Mouse (Mus musculus): Measurements from ENCODE around the gene Usp22. TPM values are rescaled to one million over a fixed set of nuclear protein-coding genes. Genes with fewer than 3 reads are reported as not detected.
"Not testable (repeated sequence)": the region's sequence is repeated elsewhere in the genome, so short reads cannot be mapped to it uniquely, and the experiment has no call there.

The Usp22 gene
- polyA plus RNA-seq, 1 experiment from 2014 or later = 51.3 TPM

DNA sequence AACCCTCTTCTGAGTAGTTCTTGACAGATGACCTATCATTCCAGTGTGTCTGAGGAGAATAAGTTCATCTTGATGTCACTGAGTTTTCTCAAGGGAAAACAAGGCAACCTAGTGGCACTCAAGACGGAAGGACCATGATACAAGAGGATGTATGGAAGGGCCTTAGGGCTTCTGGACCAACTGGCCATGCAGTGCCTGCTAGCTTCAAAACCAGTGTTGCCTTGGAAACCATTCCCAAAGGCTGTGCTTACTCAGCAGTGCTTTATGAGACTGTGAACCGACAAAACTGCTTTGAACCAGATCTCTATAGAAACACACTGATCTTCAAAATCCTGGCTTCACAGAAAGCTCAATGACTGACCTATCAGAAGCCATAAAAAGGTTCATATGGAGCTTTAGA is 15.9 kb upstream of the Usp22 start:
- no peak for DNase-seq (ENCODE audit: low spot score)

DNA sequence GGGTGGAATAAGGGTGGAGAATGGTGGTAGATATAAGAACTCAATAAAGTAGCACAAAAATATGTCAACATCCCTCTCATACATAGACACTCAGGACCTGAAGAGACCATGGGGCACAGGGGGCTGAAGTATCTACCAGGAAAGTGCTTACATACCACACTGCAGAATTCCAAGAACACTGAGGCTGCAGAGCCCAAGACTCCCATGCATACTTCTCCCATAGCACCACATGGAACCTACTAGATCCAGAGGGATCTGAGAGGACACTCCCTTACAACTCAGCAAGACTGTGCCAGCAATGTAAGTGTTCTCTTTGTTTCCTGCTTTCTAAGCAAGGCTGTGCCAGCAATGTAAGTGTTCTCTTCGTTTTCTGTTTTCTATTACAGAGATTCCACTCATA is 9.0 kb upstream of the Usp22 start:
- no peak for DNase-seq (ENCODE audit: low spot score)

DNA sequence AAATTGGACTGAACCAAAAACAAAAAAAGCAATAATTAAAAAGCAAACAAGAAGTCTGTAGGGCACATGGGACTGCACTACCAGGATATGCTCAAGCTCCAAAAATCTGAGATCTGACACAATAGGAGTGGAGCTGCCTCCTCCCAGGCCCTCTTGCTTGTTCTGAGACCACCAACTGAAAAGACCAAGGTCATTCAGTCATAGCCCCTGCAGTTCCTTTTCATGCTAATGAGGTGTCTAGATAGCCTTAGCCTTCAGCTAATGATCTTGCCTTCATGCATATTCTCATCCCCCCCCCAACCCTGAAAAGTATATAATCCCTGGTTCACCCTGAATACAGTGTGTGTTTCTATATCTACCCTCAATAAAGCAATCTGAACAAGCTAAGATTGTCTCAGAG is 6.8 kb upstream of the Usp22 start:
- DNase-seq (ENCODE audit: low spot score) = no peak

DNA sequence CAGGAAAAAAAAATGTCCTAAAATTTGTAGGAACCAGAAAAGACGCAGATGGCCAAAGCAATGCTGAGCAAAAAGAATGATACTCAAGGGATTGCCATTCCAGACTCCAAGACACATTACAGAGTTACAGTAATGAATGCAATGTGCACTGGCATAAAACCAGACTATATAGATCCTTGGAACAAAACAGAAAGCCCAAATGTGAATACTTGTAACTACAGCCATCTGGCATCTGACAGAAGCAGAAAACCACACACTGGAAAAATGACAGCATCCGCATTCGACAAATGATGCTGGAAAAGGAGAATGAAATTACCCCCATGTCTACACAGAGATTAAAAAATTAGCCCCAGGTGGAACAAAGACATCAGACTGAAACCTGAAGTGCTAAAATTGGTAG is 5.5 kb upstream of the Usp22 start:
- no peak for DNase-seq (ENCODE audit: low spot score)

DNA sequence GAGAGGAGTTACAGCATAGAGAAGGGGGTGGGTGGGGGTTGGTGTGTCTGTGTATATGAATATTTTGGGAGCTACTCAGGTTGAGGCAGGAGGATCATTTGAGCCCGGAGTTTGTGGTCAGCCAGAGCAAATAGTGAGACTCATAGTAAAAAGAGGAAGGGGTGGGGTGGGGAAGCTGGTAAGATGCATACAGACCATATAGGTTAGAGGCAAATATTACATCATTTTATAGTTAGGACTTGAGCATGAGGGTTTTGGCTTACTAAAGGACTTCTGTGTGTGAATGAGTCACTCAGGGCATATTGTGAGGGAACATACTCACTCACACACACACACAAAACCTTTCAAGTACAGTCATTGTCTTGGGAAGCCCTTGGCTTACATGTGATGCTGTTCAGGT is 1.5 kb upstream of the Usp22 start:
- no peak for DNase-seq (ENCODE audit: low spot score)

DNA sequence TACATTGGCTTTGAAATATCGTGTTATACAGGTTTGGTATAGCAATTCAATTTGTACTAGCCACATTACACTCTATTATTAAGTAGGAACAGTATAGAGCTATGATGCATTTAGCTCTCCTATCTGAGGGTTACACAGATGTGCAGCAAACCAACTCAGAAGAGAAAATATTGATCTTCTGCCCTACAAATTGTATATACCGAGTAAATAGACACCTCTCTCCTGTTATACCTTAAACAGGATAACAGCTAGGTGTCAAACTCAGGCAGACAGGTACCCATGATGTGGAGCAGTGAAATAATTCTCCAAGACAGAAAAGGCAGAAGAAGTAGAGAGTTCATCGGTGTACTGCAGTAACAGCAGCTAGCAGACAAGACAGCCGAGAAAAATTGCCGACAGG is 923 bp upstream of the Usp22 start:
- no peak for DNase-seq (ENCODE audit: low spot score)

DNA sequence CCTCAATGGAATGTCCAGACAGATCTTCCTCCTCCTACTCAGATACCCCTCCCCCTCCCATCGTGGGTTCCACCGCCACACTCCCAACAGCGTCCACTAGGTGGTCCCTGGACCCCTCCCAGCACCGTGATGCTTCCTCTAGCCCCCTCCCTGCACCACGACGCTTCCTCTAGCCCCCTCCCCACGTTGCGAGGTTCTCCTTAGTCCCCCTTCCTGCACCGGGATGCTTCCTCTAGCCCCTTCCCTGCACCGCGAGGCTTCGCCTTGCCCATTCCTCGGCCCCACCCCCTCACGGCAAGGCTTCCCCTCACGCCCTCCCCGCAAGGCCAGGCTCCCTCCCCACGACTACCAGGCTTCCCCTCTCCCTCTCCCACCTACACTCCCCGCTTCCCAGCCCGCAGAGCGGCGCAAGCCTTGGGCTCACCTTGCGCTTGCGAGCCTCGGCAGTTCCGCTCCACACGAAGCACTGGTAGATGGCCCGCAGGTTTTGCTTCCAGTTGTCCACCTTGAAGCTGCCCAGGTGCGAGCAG is 499 bp downstream of the Usp22 start:
- peak; percentile 76 for DNase-seq (ENCODE audit: low spot score)

DNA sequence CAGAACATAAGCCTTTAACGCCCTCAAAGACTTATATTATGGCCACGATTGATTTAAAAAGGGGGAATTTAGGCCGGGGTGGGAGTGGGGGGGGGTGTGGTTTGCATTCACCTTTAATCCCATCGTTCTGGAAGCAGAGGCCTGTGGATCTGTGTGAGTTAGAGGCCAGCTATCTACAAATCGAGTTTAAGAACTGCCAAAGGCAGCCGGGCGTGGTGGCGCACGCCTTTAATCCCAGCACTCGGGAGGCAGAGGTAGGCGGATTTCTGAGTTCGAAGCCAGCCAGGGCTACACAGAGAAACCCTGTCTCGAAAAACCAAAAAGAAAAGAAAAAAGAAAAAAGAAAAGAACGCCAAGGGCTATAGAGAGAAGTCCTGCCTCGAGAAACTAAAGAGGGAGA is 1.4 kb downstream of the Usp22 start:
- DNase-seq (ENCODE audit: low spot score) = not testable (repeated sequence)

DNA sequence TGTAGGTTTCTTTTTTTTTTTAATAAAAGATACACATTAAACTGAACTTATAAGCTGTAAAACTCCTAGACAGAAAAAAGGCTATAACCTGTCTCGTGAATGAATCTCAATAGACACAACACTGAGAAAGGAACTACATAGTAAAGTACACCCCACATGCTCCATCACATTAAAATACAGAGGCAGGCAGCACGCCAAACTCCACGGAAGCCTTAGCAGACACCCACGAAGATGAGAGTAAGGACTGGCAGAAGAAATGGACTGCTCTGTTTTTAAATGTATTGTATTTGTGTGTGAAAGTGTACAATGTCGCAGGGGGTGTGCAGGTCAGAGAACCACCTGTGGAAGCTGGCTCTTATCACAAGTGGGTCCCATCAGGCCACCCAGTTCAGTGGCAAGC is 4.7 kb downstream of the Usp22 start:
- DNase-seq (ENCODE audit: low spot score) = no peak

DNA sequence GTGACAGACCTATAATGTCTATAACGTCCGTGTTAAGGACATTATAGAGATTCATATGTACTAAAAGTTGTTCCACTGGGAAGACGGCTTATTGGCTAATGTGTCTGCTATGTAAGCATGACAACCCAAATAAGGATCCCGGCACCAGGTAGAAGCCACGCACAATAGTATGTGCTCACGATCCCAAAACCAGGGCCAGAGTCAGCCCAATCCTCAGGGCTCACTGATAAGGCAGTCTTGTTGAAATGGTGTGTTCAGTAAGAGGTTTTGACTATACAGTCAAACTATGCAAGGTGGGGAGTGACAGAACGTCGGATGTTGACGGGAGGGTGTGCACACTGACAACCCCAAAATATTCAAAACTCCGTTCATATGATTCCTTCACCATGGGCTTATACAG is 10.0 kb downstream of the Usp22 start:
- DNase-seq (ENCODE audit: low spot score) = no peak

DNA sequence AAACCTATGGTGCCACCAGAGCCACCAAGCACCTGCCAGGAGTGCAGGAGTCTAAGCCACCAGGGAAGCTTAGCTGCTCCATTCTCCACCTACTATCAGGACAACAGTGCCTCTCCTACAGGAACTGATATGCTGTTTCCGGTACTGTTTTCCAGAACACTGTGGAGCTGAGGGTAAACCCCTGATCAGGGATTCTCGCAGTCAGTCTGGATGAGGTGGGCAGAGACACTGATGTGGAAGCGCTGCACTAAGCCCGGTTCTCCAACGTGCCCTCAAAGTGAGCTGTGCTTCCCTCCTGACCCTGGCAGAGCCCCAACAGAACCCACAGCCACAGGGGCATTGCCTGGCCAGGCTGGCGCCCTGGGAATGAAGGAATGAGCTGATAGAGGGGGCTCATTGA is 10.5 kb downstream of the Usp22 start:
- no peak for DNase-seq (ENCODE audit: low spot score)

DNA sequence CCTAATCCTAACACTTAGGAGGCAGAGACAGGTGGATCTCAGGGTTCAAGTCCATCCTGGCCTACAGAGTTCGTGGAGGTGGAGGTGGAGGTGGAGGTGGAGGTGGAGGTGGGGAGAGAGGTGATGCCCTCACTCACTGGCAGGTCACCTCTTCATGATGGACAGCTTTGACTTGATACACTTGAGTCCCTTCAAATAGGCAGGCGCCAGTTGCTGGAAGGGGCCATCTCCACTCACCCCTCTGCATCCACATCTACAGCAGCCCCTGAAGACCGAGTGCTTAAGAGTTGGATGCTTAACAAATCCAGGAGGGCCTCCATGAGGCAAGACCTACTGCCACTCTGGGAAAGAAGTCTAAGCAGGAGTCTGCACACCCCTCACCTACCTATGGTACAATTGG is 11.5 kb downstream of the Usp22 start:
- DNase-seq (ENCODE audit: low spot score) = no peak

DNA sequence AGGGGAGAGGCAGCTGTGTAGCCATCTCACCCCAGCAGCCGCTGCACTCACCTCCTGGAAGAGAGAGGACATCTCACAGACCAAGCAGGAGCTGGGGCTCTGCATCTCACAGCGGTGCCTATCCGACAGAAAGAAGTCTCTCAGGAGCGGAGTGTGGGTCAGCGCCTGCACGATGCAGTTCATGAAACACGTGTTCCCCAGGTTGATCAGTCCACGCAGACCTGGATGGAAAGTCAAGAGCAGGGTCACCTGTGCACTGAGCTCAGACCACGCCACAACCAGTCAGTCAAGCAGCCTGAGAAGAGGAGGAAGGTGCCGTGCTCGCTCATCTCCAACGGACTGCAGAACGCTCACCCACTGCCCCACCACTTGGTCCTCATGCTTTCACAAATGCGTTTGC is 12.1 kb downstream of the Usp22 start:
- DNase-seq (ENCODE audit: low spot score) = no peak

DNA sequence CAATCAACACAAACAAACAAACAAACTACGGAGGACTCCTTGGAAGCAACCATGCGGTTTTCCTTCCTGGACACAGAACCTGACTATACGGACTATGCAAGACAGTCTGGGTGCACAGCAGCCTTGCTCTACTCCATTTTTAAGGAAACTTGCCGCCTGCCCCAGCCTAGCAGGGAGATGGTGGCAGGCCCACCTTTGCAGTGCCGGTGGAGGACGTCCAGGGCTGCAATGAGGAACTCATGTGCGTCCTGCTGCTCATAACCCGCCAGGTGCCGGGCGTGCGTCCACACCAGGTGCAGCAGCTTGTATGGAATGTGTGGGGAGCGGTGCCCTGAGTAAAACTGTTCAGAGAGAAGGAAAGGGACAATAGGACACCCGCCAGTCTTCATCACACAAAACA is 13.7 kb downstream of the Usp22 start:
- DNase-seq (ENCODE audit: low spot score) = no peak

DNA sequence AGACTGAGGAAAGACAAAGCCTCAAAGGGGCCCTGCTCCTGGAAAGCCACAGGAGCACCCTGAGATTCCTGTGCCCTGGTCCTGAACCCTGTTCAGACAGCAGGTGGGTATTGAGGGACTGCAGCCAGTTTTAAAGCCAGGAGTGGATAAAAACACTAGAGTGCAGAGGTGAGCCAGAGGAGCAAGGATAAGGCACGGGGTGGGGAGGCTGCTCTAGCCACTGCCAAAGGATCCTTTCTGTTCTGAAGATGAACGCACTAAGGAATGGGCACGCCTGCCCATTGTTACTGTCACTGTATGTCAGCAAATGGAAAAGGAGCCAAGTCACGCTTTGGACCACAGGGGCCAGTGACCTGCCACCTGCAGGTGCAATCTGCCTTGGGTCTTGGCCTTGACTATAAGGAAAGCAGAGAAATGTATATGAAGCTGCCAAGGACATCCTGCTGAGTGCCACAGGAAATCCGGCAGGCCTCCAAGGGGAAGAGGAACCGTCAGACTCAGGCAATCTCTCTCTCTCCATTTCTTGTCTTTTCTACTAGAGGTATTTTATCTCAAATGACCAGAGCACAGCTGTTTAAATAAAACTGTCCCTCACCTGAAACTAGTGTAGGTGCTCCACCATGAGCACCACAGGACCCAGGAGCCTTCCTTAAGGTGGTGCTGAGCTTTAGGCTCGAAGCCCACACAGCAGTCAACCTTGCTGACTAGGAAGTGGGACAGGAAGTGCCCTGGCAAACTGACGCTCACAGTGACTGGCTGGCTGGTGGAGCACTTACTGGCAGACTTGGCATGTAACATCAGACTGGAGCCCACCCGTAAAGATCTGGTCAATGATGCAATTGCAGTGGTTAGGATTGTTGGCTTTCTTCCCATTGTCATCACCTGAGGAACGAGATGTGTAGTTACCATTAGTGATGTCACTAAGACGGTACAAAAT is 14.8 kb downstream of the Usp22 start:
- DNase-seq (ENCODE audit: low spot score) = peak; percentile 66

DNA sequence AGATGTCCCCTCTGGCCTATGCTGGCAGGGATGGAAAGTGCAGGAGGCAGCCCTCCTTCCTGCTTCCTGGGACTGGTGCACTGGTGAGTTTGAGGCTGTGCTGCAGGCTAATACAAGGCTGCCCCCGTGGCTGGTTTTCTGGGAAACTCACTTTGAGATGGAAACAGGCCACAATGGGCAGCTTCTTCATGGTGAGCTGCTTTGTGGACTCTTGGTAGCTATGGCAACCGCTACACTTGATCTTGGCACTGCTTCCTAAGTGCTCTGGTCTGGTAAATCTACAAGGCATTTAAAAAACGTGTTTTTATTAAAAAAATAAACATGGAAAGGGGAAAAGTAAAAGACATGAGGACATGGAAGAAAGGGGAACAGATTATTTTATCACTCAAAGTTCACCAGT is 16.7 kb downstream of the Usp22 start:
- DNase-seq (ENCODE audit: low spot score) = no peak

DNA sequence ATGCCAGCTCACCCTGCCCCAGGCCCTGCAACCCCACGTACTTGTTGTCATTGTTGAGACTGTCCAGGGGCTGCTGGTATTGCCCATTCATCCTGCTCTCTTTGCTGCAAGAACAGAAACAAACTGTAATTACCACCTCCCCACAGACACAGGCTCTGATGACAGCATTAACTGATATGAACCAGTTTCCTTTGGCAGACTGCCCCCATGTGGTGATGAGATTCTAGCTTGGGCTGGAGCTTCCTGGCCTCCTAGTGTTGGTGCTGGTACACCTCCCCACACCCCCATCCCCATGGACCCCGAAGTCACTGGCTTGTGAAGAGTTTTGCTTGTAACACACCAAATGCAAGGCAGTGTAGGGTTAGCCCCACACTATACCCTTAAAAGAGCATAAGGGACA is 19.1 kb downstream of the Usp22 start:
- DNase-seq (ENCODE audit: low spot score) = peak; percentile 46

DNA sequence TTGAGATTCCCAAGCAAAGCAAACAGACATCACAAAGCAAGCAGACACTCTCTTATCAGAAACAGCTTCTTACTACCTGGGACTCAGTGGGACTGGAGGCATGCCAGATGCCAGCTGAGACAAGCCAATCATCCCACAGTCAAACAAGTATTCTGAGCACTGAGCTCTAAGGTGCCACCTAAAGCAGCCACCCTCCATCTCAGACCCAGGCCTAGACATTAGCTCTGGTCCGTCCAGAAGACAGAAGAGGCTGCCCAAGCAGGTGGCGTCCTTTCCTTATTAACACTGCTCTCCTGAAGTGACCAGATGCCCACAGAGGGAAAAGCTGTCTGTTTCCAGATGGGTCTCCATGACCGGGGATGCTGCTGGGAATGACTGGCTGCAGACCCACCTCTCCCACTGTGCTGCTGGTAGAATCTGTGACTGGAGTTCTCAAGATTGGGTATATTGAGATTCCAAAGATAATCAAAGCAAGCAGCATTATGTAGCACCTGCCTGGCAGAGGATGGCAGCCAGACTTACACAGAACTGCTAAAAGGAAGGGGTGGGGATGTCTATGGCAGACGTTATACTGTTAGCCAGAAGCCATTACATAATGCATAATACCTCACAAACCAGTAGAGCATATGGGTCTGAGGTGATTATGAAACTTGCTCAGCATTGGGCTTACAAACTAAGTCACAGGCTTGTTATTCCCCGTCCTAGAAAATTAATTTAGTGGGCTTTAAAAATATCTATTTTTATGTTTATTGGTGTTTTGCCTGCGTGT is 24.4 kb downstream of the Usp22 start:
- no peak for DNase-seq (ENCODE audit: low spot score)

DNA sequence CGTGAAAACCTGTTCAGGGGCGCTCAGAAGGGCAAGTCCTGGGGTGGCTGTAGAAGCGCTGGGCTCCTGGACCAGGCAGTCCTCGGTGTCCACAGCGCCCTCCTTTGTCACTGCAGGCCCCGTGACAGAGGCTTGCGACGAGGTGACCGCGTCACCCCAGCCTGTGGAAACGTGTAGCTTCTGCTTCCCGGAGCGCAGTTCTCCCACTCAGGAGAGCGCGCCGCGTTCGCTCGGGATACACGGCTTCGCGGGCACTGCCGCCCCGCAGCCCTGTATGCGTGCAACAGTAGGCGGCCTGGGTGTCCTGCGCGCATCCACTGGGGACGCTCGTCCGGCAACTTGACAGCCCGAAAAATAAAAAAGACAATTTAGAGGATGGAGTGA is 27.6 kb downstream of the Usp22 start:
- DNase-seq (ENCODE audit: low spot score) = no peak

DNA sequence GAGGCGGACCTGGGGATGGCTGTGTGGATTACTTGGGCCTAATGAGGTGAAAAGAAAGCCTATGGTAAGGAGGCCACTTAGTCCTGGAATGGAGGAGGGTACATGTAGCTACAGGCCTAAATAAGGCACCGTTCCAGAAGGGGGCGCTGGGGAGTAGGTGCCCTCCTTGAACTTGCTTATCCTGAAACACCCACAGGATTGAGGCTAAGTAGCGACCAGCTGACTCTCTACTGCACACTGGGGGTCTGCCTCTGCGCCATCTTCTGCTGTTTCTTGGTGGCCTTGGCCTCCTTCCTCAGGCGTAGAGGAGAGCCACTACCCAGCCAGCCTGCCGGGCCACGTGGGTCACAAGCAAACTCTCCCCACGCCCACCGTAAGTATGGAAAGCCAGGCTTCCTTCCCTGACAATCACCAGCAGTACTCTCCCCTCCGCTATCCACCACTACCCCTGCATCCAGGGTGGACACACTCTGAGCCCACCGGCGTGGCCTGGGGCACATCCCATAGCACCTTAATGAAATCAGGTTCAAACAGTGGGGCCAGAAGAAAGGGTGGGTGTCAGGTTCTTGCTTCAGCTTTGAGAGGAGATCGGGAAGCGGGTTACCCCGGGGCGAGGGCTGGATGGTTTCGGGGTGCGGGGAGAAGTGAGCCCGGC is 28.1 kb downstream of the Usp22 start:
- DNase-seq (ENCODE audit: low spot score) = peak; percentile 50

DNA sequence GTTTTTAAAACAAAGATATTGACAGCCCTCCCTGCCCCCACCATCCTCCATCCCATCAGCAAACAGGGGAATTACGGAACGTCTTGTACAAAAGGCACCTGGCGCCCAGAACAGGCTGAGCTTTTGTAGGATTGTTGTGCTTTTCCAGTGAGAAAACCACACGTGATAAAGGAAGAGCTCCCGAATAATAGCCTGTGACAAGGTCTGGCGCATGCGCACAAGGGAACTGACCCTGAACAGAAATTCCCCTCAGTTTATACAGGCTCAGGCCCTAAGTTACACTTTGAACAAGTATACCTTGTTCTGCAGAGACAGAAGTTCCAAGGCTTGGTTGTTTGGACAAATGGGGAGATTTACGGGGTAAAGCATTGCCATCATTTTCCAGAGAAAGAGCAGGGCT is 29.3 kb downstream of the Usp22 start:
- no peak for DNase-seq (ENCODE audit: low spot score)
